Mouse (Mus musculus): ENCODE data around the gene March1.

- TF ChIP-seq POLR2A (IDR thresholded peaks at IDR 0.05; ENCODE audit: extremely low read depth, insufficient read depth, low read length) (no peak), CTCF (IDR thresholded peaks at IDR 0.05; ENCODE audit: low read depth, low read length) (no peak)
Measured at GRCm38 (mm10) chr8:66404711-66405414, 787.2 kb downstream of the March1 start.

Data from liver, adult 2 months (tissue).